Mouse (Mus musculus) midbrain, embryonic 10.5 days (tissue): ENCODE measurements around the gene Lin54. TPM values are rescaled to one million over a fixed set of nuclear protein-coding genes. Genes with fewer than 3 reads are reported as not detected.

Experiments
- DNase-seq: peaks from one replicate; pipeline ENCODE4 v3.0.0-alpha.2; 2017; ENCODE audit warnings: low spot score
- H3K27ac ChIP-seq: fragments of 300-500 bp; sonication (generic); replicated peaks from 2 replicates; pipeline ENCODE4 v1.5.1; 2016; ENCODE audit warnings: mild to moderate bottlenecking
- H3K27me3 ChIP-seq: fragments of 300-500 bp; sonication (generic); 2 replicates; pipeline ENCODE4 v1.6.1; 2016; ENCODE audit warnings: low read depth, mild to moderate bottlenecking; ENCODE audit not compliant: poor library complexity, severe bottlenecking
- H3K36me3 ChIP-seq: fragments of 300-500 bp; sonication (generic); 2 replicates; pipeline ENCODE4 v1.6.1; 2016; ENCODE audit warnings: mild to moderate bottlenecking, moderate library complexity
- H3K4me1 ChIP-seq: fragments of 300-500 bp; sonication (generic); 2 replicates; pipeline ENCODE4 v1.6.1; 2016
- H3K4me3 ChIP-seq: fragments of 300-500 bp; sonication (generic); 2 replicates; pipeline ENCODE4 v1.5.1; 2016; ENCODE audit warnings: mild to moderate bottlenecking, moderate library complexity
- H3K9me3 ChIP-seq: fragments of 300-500 bp; sonication (generic); replicated peaks from 2 replicates; pipeline ENCODE4 v1.6.1; 2016; ENCODE audit warnings: mild to moderate bottlenecking
- WGBS: fragments of 180-500 bp; shearing (Covaris S2); methylation state at CpG from one replicate; pipeline ENCODE4 v1.1.7; 2016; 5-methylcytosine and 5-hydroxymethylcytosine counted together
- polyA plus RNA-seq: library from polyadenylated mRNA; unstranded; fragments of >200 nt; fragmentation: Nextera tagmentation; extraction: Ambion mirVana; gene quantifications from 2 replicates; pipeline ENCODE4 v1.2.1, GENCODE M21; 2016

Lin54 gene
- 14.4 and 15.0 TPM in 2 replicates for polyA plus RNA-seq

DNA sequence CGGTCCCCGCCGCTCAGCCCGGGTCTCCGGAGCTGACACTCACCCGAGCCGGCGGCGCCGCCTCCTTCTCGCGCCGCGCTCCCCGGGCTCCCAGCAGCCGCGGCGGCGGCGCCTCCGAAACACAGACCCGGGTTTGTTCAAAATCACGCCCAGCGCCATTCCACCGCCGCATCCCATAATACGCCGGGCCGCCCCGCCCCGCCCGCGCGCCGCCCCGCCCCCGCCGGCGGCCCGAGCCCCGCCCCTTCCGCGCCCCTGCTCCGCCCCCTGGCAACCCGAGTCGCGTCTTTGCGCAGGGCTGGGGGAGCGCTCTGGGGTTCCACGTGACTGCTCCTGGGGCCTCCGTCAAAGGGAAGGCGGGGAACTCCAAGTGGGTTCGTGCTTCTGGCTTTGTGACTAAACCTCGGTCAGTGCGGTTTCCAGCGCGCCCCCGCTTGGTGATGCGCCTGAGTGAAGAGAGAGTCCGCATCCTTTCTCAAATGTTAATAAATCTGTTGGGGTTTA lies at the start of gene Lin54:
Gene Lin54, minus strand, starts transcription at position 182 of the 504 bp plus-strand sequence.
- no peaks in the 10 kb centered on the region for H3K27me3 ChIP-seq
- peak within 1 kb of the TSS; percentile 88 for H3K4me3 ChIP-seq
- under 1% methylated on average over 59 of the region's 60 CpGs for WGBS
- H3K36me3 ChIP-seq = no peaks in the 10 kb centered on the region
- H3K27ac ChIP-seq = peak within 1 kb of the TSS; percentile 87
- H3K9me3 ChIP-seq = no peaks in the 10 kb centered on the region
- peak; percentile 97 for DNase-seq
- peaks cover 29% of the 10 kb centered on the region for H3K4me1 ChIP-seq

GRCm38 (mm10) chr5:100550151-100550550 lies 49.7 kb upstream of the Lin54 start:
- H3K27me3 ChIP-seq = no peaks in the 10 kb centered on the region
- no peaks in the 10 kb centered on the region for H3K4me1 ChIP-seq
- peaks cover 51% of the 10 kb centered on the region for H3K36me3 ChIP-seq
- no peak for DNase-seq
- H3K4me3 ChIP-seq = no peak overlapping the region
- no peak overlapping the region for H3K27ac ChIP-seq
- H3K9me3 ChIP-seq = no peaks in the 10 kb centered on the region; the same call in 1 of the 2 replicates
- WGBS = 82% methylated on average over 1 of the region's 1 CpGs

DNA sequence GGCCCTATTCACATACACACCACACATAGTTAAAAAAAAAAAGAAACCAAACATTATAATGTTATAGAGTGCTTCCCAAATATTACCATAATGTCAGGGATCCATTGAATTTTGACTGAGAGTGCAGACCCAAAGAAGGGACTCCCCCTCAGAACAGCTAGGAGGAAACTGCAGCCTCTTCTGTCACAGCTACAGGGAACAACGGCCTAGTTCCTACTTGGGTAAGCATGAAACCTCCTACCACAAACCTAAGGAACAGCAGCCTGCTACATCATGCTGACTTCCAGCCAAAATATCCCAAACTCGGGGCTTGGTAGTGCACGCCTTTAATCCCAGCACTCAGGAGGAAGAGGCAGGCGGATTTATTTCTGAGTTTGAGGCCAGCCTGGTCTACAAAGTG lies 48.9 kb upstream of the Lin54 start:
- Histone ChIP-seq H3K27ac (no peak overlapping the region), H3K4me1 (no peaks in the 10 kb centered on the region), H3K27me3 (no peaks in the 10 kb centered on the region), H3K36me3 (peaks cover 60% of the 10 kb centered on the region), H3K4me3 (no peak overlapping the region), H3K9me3 (no peaks in the 10 kb centered on the region; the same call in 1 of the 2 replicates)
- WGBS = 98% methylated on average over 4 of the region's 4 CpGs
- DNase-seq = no peak

DNA sequence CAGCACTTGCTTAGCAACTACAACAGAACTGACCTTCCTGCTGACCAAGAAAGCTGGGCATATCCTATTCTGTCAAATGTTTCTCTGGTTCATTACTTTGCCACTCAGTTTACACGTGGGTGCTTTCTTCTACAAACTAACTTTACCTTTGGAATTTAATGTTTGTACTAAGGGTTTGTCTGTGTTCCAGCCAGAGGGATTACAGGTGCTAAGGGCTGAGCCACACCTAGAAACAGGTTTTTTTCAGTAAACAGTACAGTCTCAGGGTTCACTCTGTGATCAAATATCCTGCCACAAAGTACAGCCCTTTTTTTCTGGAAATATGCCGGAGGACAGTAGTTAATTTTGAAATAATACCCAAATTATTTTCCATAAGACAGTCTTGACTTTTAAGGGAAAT lies 47.8 kb upstream of the Lin54 start:
- H3K4me3 ChIP-seq = no peak overlapping the region
- no peaks in the 10 kb centered on the region; the same call in 1 of the 2 replicates for H3K9me3 ChIP-seq
- no peaks in the 10 kb centered on the region for H3K27me3 ChIP-seq
- H3K27ac ChIP-seq = no peak overlapping the region
- H3K4me1 ChIP-seq = no peaks in the 10 kb centered on the region
- DNase-seq = no peak
- peaks cover 70% of the 10 kb centered on the region for H3K36me3 ChIP-seq
- WGBS = 93% methylated on average over 2 of the region's 2 CpGs

DNA sequence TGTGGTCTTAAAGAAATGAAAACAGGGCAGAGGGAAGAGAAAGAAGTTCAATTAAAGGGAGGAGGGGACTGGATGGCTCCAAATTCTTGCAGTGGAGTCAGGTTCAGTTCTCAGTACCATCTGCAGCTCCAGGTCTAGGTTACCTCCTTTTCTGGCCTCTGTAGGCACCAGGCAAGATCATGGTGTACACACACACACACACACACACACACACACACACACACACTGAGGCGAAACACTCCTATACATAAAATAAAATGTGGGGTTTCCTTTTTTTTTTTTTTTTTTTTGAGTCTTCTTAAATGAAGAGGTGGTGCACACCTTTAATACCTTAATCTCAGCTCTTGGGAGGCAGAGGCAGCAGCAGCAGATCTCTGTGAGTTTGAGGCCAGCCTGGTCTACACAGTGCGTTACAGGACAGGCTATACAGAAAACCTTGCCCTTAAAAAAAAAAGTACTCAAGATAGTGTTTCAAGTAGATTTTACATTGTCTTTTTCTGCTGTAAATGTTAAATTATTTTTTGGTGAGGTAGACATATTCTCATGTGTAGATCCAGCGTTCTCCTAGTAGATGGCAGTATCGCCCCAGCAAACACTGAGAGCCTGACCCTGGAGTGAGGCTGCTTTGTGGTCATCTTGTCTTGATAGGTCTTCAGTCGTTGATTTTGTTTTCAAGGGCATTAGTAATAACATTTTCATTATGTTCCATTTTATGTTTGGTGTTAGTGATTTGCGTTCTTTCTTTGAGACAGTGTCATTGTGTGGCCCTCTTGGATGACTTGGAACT lies 46.0 kb upstream of the Lin54 start:
- Histone ChIP-seq H3K27ac (no peak overlapping the region), H3K4me3 (no peak overlapping the region), H3K9me3 (no peaks in the 10 kb centered on the region; the same call in 1 of the 2 replicates), H3K36me3 (peaks cover 88% of the 10 kb centered on the region), H3K4me1 (no peaks in the 10 kb centered on the region), H3K27me3 (no peaks in the 10 kb centered on the region)
- 91% methylated on average over 6 of the region's 6 CpGs for WGBS
- DNase-seq = no peak

DNA sequence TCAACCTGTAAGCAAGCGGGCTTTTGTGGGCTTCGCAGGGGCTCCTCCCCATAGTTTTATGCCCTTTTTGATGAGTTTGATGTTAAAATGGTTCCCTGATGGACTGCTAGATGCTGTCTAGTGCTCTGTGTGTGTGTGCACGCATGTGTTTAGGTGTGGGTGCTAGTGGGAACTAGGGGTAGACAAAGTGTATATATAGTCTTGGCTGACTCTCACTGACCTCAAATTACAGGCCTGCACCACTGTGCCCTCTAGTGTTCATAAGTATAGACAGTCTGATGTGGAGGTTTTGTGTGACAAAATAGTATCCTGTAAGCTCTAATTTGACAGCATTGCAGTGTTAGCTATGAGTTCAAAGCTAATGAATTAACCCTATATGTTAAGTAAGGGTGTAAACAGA lies 36.2 kb upstream of the Lin54 start:
- H3K4me1 ChIP-seq = no peaks in the 10 kb centered on the region
- 96% methylated on average over 3 of the region's 3 CpGs for WGBS
- no peaks in the 10 kb centered on the region for H3K9me3 ChIP-seq
- no peak overlapping the region for H3K4me3 ChIP-seq
- H3K27me3 ChIP-seq = no peaks in the 10 kb centered on the region
- DNase-seq = no peak
- no peak overlapping the region for H3K27ac ChIP-seq
- H3K36me3 ChIP-seq = peaks cover 95% of the 10 kb centered on the region

- H3K4me1 ChIP-seq = no peaks in the 10 kb centered on the region
- WGBS = 93% methylated on average over 7 of the region's 7 CpGs
- H3K9me3 ChIP-seq = no peaks in the 10 kb centered on the region
- no peak overlapping the region for H3K27ac ChIP-seq
- H3K36me3 ChIP-seq = peaks cover 95% of the 10 kb centered on the region
- DNase-seq = no peak
- H3K4me3 ChIP-seq = no peak overlapping the region
- H3K27me3 ChIP-seq = no peaks in the 10 kb centered on the region
These were observed 35.4 kb upstream of the Lin54 start for GRCm38 (mm10) chr5:100535826-100536225.

- Histone ChIP-seq H3K4me3 (no peak overlapping the region), H3K4me1 (no peaks in the 10 kb centered on the region), H3K9me3 (no peaks in the 10 kb centered on the region), H3K27me3 (no peaks in the 10 kb centered on the region), H3K27ac (no peak overlapping the region), H3K36me3 (peaks cover 73% of the 10 kb centered on the region)
- DNase-seq = no peak
- WGBS = 88% methylated on average over 7 of the region's 7 CpGs
These were observed 25.7 kb upstream of the Lin54 start for GRCm38 (mm10) chr5:100526164-100526563.

- H3K27ac ChIP-seq = no peak overlapping the region
- WGBS = 88% methylated on average over 3 of the region's 3 CpGs
- H3K36me3 ChIP-seq = peaks cover 68% of the 10 kb centered on the region
- H3K9me3 ChIP-seq = no peaks in the 10 kb centered on the region
- H3K4me3 ChIP-seq = no peak overlapping the region
- H3K27me3 ChIP-seq = no peaks in the 10 kb centered on the region
- no peak for DNase-seq
- H3K4me1 ChIP-seq = no peaks in the 10 kb centered on the region
These were observed 25.2 kb upstream of the Lin54 start for GRCm38 (mm10) chr5:100525620-100526019.

GRCm38 (mm10) chr5:100524921-100525320 lies 24.5 kb upstream of the Lin54 start:
- no peaks in the 10 kb centered on the region for H3K27me3 ChIP-seq
- peaks cover 6% of the 10 kb centered on the region for H3K4me1 ChIP-seq
- H3K27ac ChIP-seq = no peak overlapping the region
- H3K4me3 ChIP-seq = no peak overlapping the region
- no peak for DNase-seq
- WGBS = 94% methylated on average over 9 of the region's 9 CpGs
- H3K36me3 ChIP-seq = peaks cover 65% of the 10 kb centered on the region
- no peaks in the 10 kb centered on the region for H3K9me3 ChIP-seq

DNA sequence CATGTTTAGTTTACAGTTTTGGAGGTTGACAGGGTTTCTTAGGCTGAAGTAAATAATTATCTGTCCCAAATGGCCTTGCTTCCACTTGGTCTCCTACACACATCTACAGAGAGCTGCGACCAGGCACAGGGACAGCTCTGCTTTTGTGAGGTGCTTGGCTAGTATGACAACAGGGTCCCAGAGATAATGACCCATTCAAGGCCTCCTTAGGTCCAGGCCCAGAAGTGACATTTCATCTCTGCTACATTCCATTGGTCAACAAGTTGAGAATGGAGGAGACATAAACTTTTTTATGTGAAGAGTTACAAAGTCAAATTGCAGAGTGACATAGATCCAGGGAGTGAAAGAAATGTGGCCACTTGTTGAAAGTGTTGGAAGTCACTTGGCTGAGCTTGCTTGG lies 22.9 kb upstream of the Lin54 start:
- Histone ChIP-seq H3K9me3 (no peaks in the 10 kb centered on the region), H3K4me1 (peaks cover 15% of the 10 kb centered on the region), H3K27me3 (no peaks in the 10 kb centered on the region), H3K36me3 (peaks cover 49% of the 10 kb centered on the region), H3K27ac (no peak overlapping the region), H3K4me3 (no peak overlapping the region)
- WGBS = 97% methylated on average over 1 of the region's 1 CpGs
- no peak for DNase-seq

- H3K4me3 ChIP-seq = peak overlapping the region; percentile 87; the same call in 1 of the 2 replicates
- no peaks in the 10 kb centered on the region for H3K27me3 ChIP-seq
- H3K27ac ChIP-seq = no peak overlapping the region
- H3K4me1 ChIP-seq = peaks cover 19% of the 10 kb centered on the region
- WGBS = 91% methylated on average over 2 of the region's 2 CpGs
- DNase-seq = no peak
- peaks cover 30% of the 10 kb centered on the region for H3K36me3 ChIP-seq
- no peaks in the 10 kb centered on the region for H3K9me3 ChIP-seq
These were observed 19.8 kb upstream of the Lin54 start for GRCm38 (mm10) chr5:100520223-100520622.

DNA sequence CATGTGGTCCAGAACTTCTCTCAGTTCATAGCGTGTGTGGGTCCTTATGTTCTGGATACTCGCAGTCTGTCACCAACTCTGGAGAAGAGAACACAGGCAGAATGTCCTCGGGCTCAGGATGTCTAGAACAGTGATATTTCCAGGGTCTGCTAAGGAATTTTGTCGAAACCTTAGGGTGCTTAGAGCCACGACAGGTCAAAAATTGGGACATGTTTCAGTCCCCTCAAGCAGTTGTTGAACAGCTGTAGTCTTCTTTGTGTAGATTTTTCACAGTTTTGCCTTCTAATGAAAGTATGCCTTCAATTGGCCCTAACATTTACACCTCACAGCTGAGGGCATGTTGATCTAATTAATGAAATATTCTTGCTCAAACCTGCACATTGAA lies 18.6 kb upstream of the Lin54 start:
- H3K9me3 ChIP-seq = no peaks in the 10 kb centered on the region
- H3K36me3 ChIP-seq = peaks cover 18% of the 10 kb centered on the region
- H3K27me3 ChIP-seq = no peaks in the 10 kb centered on the region
- peaks cover 19% of the 10 kb centered on the region for H3K4me1 ChIP-seq
- DNase-seq = no peak
- WGBS = 14% methylated on average over 5 of the region's 5 CpGs
- H3K27ac ChIP-seq = peak overlapping the region; percentile 93
- H3K4me3 ChIP-seq = peak overlapping the region; percentile 87
